Mouse (Mus musculus) CH12.LX (cell line): ENCODE measurements around the gene Crtc3.
A peak's percentile ranks its signal among the peaks of the same experiment; 100 is the strongest.

Experiments
- CTCF ChIP-seq, 2 experiments: IDR thresholded peaks in 1 of 2; conservative IDR thresholded peaks in 1 of 2; 2 replicates each; pipeline ENCODE4 v1.5.1; 2011 to 2012; ENCODE audit warnings: low read depth in 2 of 2, low read length in 2 of 2, improper control_type of control experiment in 1 of 2, inconsistent platforms in 1 of 2, mild to moderate bottlenecking in 1 of 2, moderate library complexity in 1 of 2
- GABPA ChIP-seq: IDR thresholded peaks from 2 replicates; pipeline ENCODE4 v1.6.1; 2012; ENCODE audit warnings: low read depth, low read length, improper control_type of control experiment, inconsistent platforms; ENCODE audit not compliant: insufficient replicate concordance
- ZMIZ1 ChIP-seq: IDR thresholded peaks from 2 replicates; pipeline ENCODE4 v1.6.1; 2012; ENCODE audit warnings: low read depth, mild to moderate bottlenecking, inconsistent platforms, low read length, improper control_type of control experiment

GRCm38 (mm10) chr7:80555146-80555545, 133.5 kb downstream of the Crtc3 start:
- TF ChIP-seq GABPA (no peak), ZMIZ1 (no peak), CTCF (conservative IDR thresholded peaks at IDR 0.05 in 1 of 2, IDR thresholded peaks at IDR 0.05 in 1 of 2; ENCODE audit: low read depth in 2 of 2, low read length in 2 of 2) (peak in 1 of 2 experiments; percentile 47; a peak in 2 of 4 replicates)
